Mouse (Mus musculus) adrenal gland, postnatal 25 days (tissue): ENCODE data around the gene Naa10. TPM values are rescaled to one million over a fixed set of nuclear protein-coding genes. Genes with fewer than 3 reads are reported as not detected.

ENCODE experiments used
- total RNA-seq: library from RNA; stranded (reverse); gene quantifications from 2 replicates; pipeline ENCODE4 v1.2.3, GENCODE M21; 2021

The Naa10 gene
- total RNA-seq, 1 experiment from 2014 or later: 84.9 TPM

Other genes starting within 250 kb of the Naa10 start
- gene Slc6a8, start 248.8 kb downstream of the Naa10 start, total RNA-seq: 64.2 and 70.4 TPM in 2 replicates
- gene Bcap31, start 205.8 kb downstream of the Naa10 start, total RNA-seq: 250 and 262 TPM in 2 replicates
- 29.7 and 37.0 TPM in 2 replicates for gene Abcd1, start 205.3 kb downstream of the Naa10 start, total RNA-seq
- gene Plxnb3, start 164.9 kb downstream of the Naa10 start, total RNA-seq: 0.52 and 0.57 TPM in 2 replicates
- 0.43 and 0.52 TPM in 2 replicates for gene Srpk3, start 147.5 kb downstream of the Naa10 start, total RNA-seq
- gene Idh3g, start 135.0 kb downstream of the Naa10 start, total RNA-seq: 378 and 448 TPM in 2 replicates
- 145 and 162 TPM in 2 replicates for gene Ssr4, start 134.9 kb downstream of the Naa10 start, total RNA-seq
- gene Pdzd4, start 97.0 kb downstream of the Naa10 start, total RNA-seq: 3.1 and 4.6 TPM in 2 replicates
- gene Avpr2, start 29.8 kb downstream of the Naa10 start, total RNA-seq: not detected in 2 replicates
- 13.5 and 15.2 TPM in 2 replicates for gene L1cam, start 25.8 kb downstream of the Naa10 start, total RNA-seq
- 3.3 and 4.9 TPM in 2 replicates for gene Arhgap4, start 74 bp downstream of the Naa10 start, total RNA-seq
- gene Renbp, start 8.9 kb upstream of the Naa10 start, total RNA-seq: 11.2 and 13.9 TPM in 2 replicates
- gene Hcfc1, start 44.4 kb upstream of the Naa10 start, total RNA-seq: 66.8 and 69.5 TPM in 2 replicates
- 132 and 141 TPM in 2 replicates for gene Irak1, start 102.0 kb upstream of the Naa10 start, total RNA-seq
- gene Opn1mw, start 205.5 kb upstream of the Naa10 start, total RNA-seq: not detected in 2 replicates
- 34.3 and 42.6 TPM in 2 replicates for gene Mecp2, start 213.4 kb upstream of the Naa10 start, total RNA-seq
- not detected in 2 replicates for gene Tex28, start 245.9 kb upstream of the Naa10 start, total RNA-seq